Mouse (Mus musculus) neural tube, embryonic 14.5 days (tissue): ENCODE measurements at regions not wholly inside any gene's neighbourhood (a gene's known extent, or its start where the extent isn't known, plus 50 kb on each side); places are given as distances from the start of the nearest gene placed in this dataset.

ENCODE experiments used
- ATAC-seq: fragments of 200-750 bp; cut with Nextera tagmentation; 2 replicates; pipeline ENCODE4 v1.8.0; 2017; ENCODE audit warnings: low read depth, mild to moderate bottlenecking, moderate TSS enrichment, moderate library complexity
- H3K27ac ChIP-seq: fragments of 300-500 bp; sonication (generic); 2 replicates; pipeline ENCODE4 v1.5.1; 2014; ENCODE audit warnings: low read depth, mild to moderate bottlenecking, control low read depth, low read length, moderate library complexity, mixed read lengths
- H3K27me3 ChIP-seq: fragments of 300-500 bp; sonication (generic); 2 replicates; pipeline ENCODE4 v1.6.1; 2014; ENCODE audit warnings: low read length; ENCODE audit not compliant: control insufficient read depth, insufficient read depth
- H3K36me3 ChIP-seq: fragments of 300-500 bp; sonication (generic); 2 replicates; pipeline ENCODE4 v1.6.1; 2014; ENCODE audit warnings: low read length, mixed read lengths; ENCODE audit not compliant: control insufficient read depth, insufficient read depth
- H3K4me1 ChIP-seq: fragments of 300-500 bp; sonication (generic); 2 replicates; pipeline ENCODE4 v1.6.1; 2014; ENCODE audit warnings: low read length; ENCODE audit not compliant: control insufficient read depth, insufficient read depth
- H3K4me2 ChIP-seq: fragments of 300-500 bp; sonication (generic); 2 replicates; pipeline ENCODE4 v1.6.1; 2014; ENCODE audit warnings: mild to moderate bottlenecking, low read depth, low read length, control low read depth
- H3K4me3 ChIP-seq: fragments of 300-500 bp; sonication (generic); 2 replicates; pipeline ENCODE4 v1.5.1; 2014; ENCODE audit warnings: low read depth, low read length, control low read depth, mixed read lengths
- H3K9ac ChIP-seq: fragments of 300-500 bp; sonication (generic); replicated peaks from 2 replicates; pipeline ENCODE4 v1.6.1; 2014; ENCODE audit warnings: low read depth, mild to moderate bottlenecking, control low read depth, low read length, mixed read lengths
- H3K9me3 ChIP-seq: fragments of 300-500 bp; sonication (generic); 2 replicates; pipeline ENCODE4 v1.6.1; 2016; ENCODE audit warnings: low read length; ENCODE audit not compliant: control insufficient read depth
- WGBS: fragments of 180-500 bp; shearing (Covaris S2); extraction: QIAGEN DNeasy Blood & Tissue Kit; methylation state at CpG from one replicate; pipeline ENCODE4 v1.1.7; 2014; 5-methylcytosine and 5-hydroxymethylcytosine counted together

- Histone ChIP-seq H3K27ac (no peak overlapping the region), H3K4me1 (no peaks in the 10 kb centered on the region), H3K9ac (no peak overlapping the region), H3K27me3 (no peaks in the 10 kb centered on the region), H3K36me3 (no peaks in the 10 kb centered on the region), H3K9me3 (no peaks in the 10 kb centered on the region), H3K4me3 (no peak overlapping the region), H3K4me2 (no peak overlapping the region)
- peak; percentile 54; the same call in 1 of the 2 replicates for ATAC-seq
- 55% methylated on average over 3 of the region's 3 CpGs for WGBS
Observed at GRCm38 (mm10) chr6:99864949-99865348, 138.8 kb upstream of the Prok2 start.

GRCm38 (mm10) chr6:99863418-99863817, 137.2 kb upstream of the Prok2 start:
- H3K4me2 ChIP-seq: no peak overlapping the region
- H3K4me1 ChIP-seq: no peaks in the 10 kb centered on the region
- 29% methylated on average over 9 of the region's 9 CpGs for WGBS
- no peak for ATAC-seq
- no peak overlapping the region for H3K9ac ChIP-seq
- no peaks in the 10 kb centered on the region for H3K36me3 ChIP-seq
- H3K9me3 ChIP-seq: no peaks in the 10 kb centered on the region
- H3K4me3 ChIP-seq: no peak overlapping the region
- no peaks in the 10 kb centered on the region for H3K27me3 ChIP-seq
- no peak overlapping the region for H3K27ac ChIP-seq

- Histone ChIP-seq H3K27ac (no peak overlapping the region), H3K4me1 (no peaks in the 10 kb centered on the region), H3K4me3 (no peak overlapping the region), H3K36me3 (no peaks in the 10 kb centered on the region), H3K9me3 (no peaks in the 10 kb centered on the region), H3K4me2 (no peak overlapping the region), H3K9ac (no peak overlapping the region), H3K27me3 (no peaks in the 10 kb centered on the region)
- ATAC-seq: no peak
- 72% methylated on average over 6 of the region's 6 CpGs for WGBS
Observed at GRCm38 (mm10) chr6:99857411-99857810, 131.2 kb upstream of the Prok2 start.

GRCm38 (mm10) chr6:99853716-99854115, 127.5 kb upstream of the Prok2 start:
- WGBS: 37% methylated on average over 3 of the region's 3 CpGs
- no peak overlapping the region for H3K4me3 ChIP-seq
- H3K36me3 ChIP-seq: no peaks in the 10 kb centered on the region
- H3K9ac ChIP-seq: no peak overlapping the region
- H3K4me2 ChIP-seq: no peak overlapping the region
- no peaks in the 10 kb centered on the region for H3K9me3 ChIP-seq
- peak; percentile 31; the same call in 1 of the 2 replicates for ATAC-seq
- H3K4me1 ChIP-seq: no peaks in the 10 kb centered on the region
- no peak overlapping the region for H3K27ac ChIP-seq
- no peaks in the 10 kb centered on the region for H3K27me3 ChIP-seq

- WGBS: 67% methylated on average over 1 of the region's 1 CpGs
- no peak for ATAC-seq
- Histone ChIP-seq H3K9ac (no peak overlapping the region), H3K4me2 (no peak overlapping the region), H3K9me3 (no peaks in the 10 kb centered on the region), H3K4me1 (no peaks in the 10 kb centered on the region), H3K4me3 (no peak overlapping the region), H3K27me3 (no peaks in the 10 kb centered on the region), H3K36me3 (no peaks in the 10 kb centered on the region), H3K27ac (no peak overlapping the region)
Observed at GRCm38 (mm10) chr6:99850706-99851105, 124.5 kb upstream of the Prok2 start.

GRCm38 (mm10) chr6:99845508-99845846, 119.3 kb upstream of the Prok2 start:
- Histone ChIP-seq H3K4me1 (peaks cover 3% of the 10 kb centered on the region; the same call in 1 of the 2 replicates), H3K27ac (no peak overlapping the region), H3K9me3 (no peaks in the 10 kb centered on the region), H3K4me3 (no peak overlapping the region), H3K9ac (no peak overlapping the region), H3K4me2 (no peak overlapping the region), H3K36me3 (no peaks in the 10 kb centered on the region), H3K27me3 (no peaks in the 10 kb centered on the region)
- ATAC-seq: no peak
- 19% methylated on average over 4 of the region's 4 CpGs for WGBS

- H3K27me3 ChIP-seq: no peaks in the 10 kb centered on the region
- no peak overlapping the region for H3K4me3 ChIP-seq
- 13% methylated on average over 4 of the region's 4 CpGs for WGBS
- no peak for ATAC-seq
- H3K36me3 ChIP-seq: no peaks in the 10 kb centered on the region
- H3K4me2 ChIP-seq: no peak overlapping the region
- no peaks in the 10 kb centered on the region for H3K9me3 ChIP-seq
- no peak overlapping the region for H3K9ac ChIP-seq
- H3K4me1 ChIP-seq: peaks cover 3% of the 10 kb centered on the region; the same call in 1 of the 2 replicates
- H3K27ac ChIP-seq: no peak overlapping the region
Observed at GRCm38 (mm10) chr6:99844775-99845507, 118.7 kb upstream of the Prok2 start.

GRCm38 (mm10) chr6:99843507-99843906, 117.3 kb upstream of the Prok2 start:
- Histone ChIP-seq H3K27me3 (no peaks in the 10 kb centered on the region), H3K9ac (no peak overlapping the region)
- ATAC-seq: no peak

GRCm38 (mm10) chr6:99842723-99843122, 116.5 kb upstream of the Prok2 start:
- no peak overlapping the region for H3K4me2 ChIP-seq
- ATAC-seq: no peak
- no peak overlapping the region for H3K9ac ChIP-seq
- H3K27ac ChIP-seq: no peak overlapping the region
- H3K36me3 ChIP-seq: no peaks in the 10 kb centered on the region
- peaks cover 3% of the 10 kb centered on the region; the same call in 1 of the 2 replicates for H3K4me1 ChIP-seq
- H3K9me3 ChIP-seq: no peaks in the 10 kb centered on the region
- H3K27me3 ChIP-seq: no peaks in the 10 kb centered on the region
- H3K4me3 ChIP-seq: no peak overlapping the region

More at GRCm38 (mm10) chr6:99843507-99843906, 117.3 kb upstream of the Prok2 start:
- H3K9me3 ChIP-seq: no peaks in the 10 kb centered on the region
- peaks cover 3% of the 10 kb centered on the region; the same call in 1 of the 2 replicates for H3K4me1 ChIP-seq
- no peaks in the 10 kb centered on the region for H3K36me3 ChIP-seq
- no peak overlapping the region for H3K4me2 ChIP-seq
- WGBS: 56% methylated on average over 3 of the region's 3 CpGs
- no peak overlapping the region for H3K4me3 ChIP-seq
- no peak overlapping the region for H3K27ac ChIP-seq
